Mouse (Mus musculus) kidney, adult 18-20 months (tissue): Measurements from ENCODE around the gene 5730596B20Rik.

Experiments
- DNase-seq: peaks from one replicate; pipeline ENCODE4 v3.0.0; 2021

The 5730596B20Rik gene

DNA sequence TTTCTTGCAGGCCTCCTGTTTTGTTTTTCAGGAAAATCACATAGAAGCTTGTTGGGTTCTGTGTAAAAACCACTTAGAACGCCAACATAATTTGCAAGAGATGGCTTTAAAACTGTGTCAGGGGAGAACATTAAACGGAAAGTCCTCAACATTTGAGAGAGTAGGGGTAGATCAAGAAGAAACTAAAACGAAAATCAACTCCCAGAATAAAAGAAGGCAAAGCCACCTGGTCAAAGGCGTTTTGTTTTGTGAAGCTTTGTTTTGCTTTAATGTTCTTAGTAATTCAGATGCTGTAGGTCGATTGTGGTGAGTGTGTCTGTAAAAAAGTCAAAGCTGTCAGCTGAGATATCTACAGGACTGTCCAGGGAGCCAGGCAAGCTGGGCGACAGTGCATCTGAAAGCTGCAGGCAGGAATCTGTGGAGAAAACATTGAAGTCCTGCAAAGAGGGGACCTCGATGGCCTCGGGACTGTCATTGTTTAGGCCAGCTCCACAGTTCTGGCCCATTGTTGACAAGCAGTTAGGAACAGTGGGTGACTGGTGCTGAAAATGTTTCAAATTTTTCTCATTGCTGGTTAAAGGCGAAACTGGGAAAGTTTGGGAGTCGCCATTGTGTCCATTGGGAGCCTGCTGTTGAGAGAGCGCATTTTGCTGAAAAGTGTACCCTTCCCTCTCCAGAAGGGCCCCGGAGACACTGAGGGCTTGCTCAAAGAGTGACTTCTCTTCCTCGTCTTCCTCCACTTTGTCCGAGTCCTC is 14.5 kb upstream of the 5730596B20Rik start:
- no peak for DNase-seq

DNA sequence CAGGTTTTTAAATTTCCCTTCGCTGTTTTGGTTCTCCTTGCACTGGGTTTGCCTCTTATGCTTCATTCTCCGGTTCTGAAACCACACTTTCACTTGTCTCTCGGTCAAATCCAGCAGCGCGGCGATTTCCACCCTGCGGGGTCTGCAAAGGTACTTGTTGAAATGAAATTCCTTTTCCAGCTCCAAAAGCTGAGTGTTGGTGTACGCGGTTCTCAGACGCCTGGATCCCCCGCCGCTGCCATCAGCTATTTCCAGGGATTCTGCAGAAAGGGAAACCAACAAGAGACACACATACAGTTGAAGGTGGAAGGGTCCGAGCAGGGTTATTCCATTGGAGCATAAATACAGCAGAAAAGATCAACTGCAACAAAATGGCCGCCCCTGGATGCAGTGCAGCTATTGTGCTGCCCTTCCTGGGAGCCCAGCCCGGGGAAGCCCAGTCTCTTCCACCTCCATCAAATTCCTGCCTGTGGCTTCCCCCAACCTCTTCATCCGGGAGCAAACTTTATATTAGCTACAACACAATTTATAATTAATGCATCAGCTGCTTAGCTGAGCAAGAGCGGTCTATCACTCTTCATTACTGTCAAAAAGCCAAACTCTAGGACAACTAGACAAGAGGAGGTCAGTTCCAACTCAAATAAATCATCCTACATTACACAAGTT is 13.8 kb upstream of the 5730596B20Rik start:
- peak; percentile 27 for DNase-seq

GRCm38 (mm10) chr6:52164051-52164625 is 13.2 kb upstream of the 5730596B20Rik start:
- DNase-seq: peak; percentile 61

DNA sequence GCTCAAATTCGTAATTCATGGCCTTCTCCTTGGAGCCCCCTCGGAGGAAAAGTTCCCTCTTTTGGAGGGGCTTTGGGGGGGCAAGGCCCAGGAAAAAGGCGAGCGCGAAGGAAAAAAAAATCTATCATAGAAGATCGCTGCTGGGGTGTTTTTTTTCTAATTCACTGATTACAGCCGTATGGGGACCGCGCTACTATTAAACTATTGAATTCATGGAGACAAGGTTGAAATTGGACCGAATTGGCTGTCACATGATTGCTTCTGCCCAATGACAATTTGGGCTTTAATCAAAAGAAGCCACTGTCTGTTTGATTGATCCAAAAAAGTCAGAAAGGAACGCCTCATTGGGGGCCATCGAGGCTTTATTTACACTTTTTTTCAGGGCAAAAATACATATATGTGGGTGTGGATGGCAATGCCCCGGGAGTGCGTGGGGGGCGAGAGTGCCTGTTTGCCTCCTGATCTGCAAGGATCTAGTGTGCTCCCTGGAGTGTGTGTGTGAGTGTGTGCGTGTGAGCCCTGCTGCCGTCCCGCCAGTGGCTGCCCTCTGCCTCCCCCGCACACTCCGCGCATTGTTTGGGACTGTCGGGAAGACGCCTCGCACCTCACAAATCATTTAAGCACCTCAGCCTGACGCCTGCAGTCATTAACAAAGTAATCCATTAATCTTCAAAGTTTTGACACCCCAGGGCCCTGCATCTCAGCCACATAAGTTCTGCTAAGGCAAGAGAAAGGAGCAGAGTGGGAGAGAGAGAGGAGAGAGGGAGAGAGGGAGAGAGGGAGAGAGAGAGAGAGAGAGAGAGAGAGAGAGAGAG is 12.5 kb upstream of the 5730596B20Rik start, which contains the start of gene Hoxa2:
TSS of gene Hoxa2 (minus strand) at position 206 of the 815 bp plus-strand sequence.
- peak; percentile 32 for DNase-seq

DNA sequence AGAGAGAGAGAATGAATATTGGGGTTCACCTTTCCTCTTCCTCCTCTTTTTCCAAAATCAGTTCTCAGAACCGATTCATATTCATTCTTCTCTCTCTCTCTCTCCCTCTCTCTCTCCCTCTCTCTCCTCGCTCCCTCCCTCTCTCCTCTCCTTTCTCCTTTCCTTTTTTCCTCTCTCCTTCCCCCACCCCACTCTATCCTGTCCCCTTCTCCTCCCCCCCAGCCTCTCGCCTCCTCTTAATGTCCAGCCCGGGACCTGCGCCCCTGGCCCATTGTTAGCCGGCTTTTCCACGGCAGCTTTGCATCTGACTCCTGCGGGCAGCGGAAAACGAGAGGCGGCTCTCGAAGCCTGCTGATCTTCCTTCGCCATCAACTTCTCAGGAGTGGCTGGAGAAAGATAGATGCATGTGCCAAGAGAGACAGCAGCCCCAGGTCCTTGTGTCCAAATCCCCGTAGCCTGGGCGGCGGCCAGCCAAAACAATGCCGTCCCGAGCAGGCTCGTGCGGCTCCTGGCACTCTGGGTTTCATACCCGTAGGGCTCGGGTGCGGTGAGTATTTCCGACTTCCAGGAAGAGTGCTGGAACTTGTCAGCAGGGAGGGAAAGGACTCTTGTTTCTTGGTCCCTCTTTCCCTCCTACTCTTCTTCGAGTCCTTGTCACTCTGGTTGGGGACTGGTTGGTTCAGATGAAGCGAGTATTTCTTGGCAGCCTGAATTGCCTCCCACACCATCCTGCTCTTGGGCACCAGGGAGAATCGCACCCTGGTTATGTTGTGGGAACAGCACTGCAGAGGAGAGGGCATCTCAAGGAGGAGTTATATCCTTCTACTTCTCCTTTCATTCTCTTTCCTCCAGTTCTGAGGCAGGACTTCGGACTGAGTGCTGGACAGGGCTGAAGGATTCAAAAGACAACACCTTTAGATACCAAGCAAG is 11.6 kb upstream of the 5730596B20Rik start:
- DNase-seq: peak; percentile 47

DNA sequence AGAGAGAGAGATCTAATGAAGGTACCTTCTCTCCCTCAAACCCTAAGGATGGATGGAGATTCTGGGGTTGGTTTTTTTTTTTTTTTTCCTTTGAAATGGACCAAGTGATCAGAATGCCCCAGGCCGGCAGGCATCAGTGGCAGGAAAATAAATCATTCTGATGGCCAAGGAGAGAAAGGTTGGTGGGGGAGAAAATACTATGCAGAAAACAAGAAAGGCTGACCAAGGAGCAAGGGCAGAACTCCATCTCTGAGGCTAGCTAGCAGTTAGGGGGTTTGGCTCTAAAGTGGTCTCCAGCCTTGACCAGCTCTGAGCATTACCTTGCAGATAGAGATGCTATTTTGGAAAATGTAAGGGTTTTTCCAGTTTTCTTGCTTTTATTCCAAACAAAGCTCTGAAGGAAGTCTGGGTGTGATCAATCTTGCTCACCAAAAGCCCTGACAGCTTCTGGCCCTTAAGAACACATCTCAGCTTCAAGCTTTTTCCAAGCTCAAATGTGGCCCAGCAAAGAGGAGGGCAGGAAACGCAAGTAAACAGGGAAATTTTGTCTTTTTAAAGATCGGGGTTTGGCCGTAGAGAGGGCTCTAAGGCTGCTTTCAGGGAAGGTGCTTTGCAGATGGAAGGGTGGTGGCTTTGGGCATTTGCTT is 10.7 kb upstream of the 5730596B20Rik start:
- no peak for DNase-seq

GRCm38 (mm10) chr6:52167176-52167575 is 10.1 kb upstream of the 5730596B20Rik start:
- no peak for DNase-seq

DNA sequence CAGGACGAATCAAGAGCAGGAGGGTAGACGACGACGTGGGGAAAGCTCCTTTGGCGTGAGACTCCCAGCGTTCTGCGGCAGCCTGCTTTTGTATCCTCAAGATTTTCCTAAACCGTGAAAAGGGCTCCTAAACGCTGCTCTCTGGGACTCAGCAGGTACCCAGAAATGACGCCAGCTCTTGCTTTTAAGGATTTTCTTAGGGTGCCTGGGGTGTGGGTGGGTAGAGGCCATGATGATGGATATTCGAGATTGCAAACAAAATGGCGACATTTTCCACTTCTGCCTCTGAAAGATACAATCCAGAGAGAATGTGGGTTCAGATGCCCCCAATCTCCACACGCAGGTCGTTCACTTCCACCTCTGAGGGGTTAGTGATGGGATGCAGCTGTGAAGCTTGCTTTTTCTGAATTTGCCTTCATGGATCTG is 9.5 kb upstream of the 5730596B20Rik start:
- peak; percentile 2 for DNase-seq

GRCm38 (mm10) chr6:52168191-52169055 is 8.9 kb upstream of the 5730596B20Rik start:
- DNase-seq: peak; percentile 14

DNA sequence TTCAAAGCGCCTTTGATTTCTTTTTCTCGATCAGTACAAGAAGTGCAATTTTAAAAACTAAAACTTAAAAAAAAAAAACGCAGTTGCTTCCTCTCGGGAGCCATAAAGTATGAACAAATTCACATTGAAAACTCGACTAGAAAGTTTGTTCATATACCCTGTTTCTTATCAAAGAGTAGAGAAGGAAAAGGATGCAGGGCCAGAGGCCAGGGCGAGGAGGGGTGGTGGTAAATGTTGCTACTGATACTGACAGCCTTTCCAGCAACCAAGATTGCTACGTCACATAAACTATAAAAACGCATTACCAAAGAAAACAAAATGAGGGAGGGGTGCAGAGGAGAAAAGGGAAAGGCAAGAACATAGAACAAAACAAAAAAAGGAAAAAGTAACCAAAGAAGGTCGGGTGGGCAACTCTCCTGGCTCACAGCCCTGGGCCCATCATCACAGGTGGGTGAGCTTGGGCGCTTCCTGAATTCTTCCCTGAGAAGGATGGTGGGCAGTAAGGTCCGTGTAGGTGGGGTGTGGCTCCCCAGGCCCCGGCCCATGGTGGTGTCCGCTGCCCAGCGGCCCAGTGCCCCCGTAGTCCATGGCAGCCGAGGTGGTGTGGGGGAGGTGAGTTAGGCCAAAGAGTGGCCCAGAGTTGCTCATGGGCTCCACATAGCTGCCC is 7.7 kb upstream of the 5730596B20Rik start:
- no peak for DNase-seq

GRCm38 (mm10) chr6:52170166-52170897 is 7.0 kb upstream of the 5730596B20Rik start:
- peak; percentile 40 for DNase-seq

- DNase-seq: no peak
Measured at GRCm38 (mm10) chr6:52170898-52171223, 6.4 kb upstream of the 5730596B20Rik start.

DNA sequence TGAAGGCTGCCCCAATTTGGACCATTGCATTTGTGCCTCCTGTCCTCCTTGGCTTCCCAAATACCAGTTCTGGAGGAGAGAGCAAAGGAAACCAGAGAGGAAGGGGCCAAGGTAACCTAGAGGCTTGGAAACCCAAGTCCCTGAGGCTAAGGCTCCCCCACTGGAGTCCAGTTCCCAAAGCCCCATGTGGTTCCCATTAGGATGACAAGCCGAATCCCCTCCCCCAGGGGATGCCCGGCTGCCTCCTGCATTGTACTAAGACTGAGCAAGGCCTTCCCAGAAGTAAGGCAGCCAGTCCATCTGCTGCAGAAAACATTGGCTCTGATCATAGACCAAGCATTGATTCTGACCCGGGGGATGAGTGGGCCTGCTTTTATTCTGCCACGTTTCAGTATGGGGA is 6.0 kb upstream of the 5730596B20Rik start:
- DNase-seq: no peak

GRCm38 (mm10) chr6:52171938-52172337 is 5.4 kb upstream of the 5730596B20Rik start:
- peak; percentile 31 for DNase-seq

GRCm38 (mm10) chr6:52172501-52172900 is 4.8 kb upstream of the 5730596B20Rik start:
- DNase-seq: peak; percentile 93

DNA sequence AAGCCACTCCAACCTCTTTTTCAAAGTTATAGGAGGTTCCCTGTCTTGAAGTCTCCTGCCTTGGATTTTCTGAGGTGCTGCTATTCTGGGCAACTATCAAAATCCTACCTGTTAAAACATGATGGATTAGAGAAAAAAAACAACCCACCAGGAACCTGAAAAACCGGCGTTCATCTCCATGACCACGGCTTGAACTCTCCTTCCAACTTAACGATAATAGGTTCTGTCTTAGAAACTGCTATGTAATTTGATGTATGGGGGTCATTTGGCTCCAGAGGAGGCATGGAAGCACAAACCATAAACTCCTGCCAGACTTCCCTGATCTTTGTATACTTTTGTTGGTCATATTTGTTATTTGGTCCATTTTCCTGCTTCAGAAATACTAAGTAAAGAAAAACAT is 3.6 kb upstream of the 5730596B20Rik start:
- DNase-seq: no peak

- peak; percentile 61 for DNase-seq
Measured at GRCm38 (mm10) chr6:52174968-52175751, 2.1 kb upstream of the 5730596B20Rik start.

DNA sequence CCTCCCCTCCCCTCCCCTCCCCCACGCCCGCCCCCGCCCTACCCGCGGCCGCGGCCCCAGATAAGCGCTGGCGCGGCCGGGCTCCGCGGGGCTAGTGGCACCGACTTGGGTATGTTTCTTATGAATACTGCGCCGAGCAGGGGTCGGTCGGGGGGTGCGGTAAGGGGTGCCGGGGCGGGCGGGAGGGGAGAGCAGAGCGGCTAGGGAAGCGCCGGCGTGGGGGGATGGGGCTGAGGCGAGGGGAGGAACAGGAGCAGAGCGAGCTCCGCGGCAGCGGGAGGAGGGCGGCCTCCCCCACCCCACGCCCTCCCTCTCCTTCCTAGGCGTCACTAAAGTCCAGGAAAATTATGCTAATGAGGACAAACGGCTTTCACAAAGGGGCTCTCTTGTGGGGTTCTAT is 1.4 kb upstream of the 5730596B20Rik start:
- peak; percentile 49 for DNase-seq
